Mouse (Mus musculus): ENCODE data around the gene Tmem161b. TPM values are rescaled to one million over a fixed set of nuclear protein-coding genes. Genes with fewer than 3 reads are reported as not detected.
A peak's percentile ranks its signal among the peaks of the same experiment; 100 is the strongest.
"Not testable (repeated sequence)": the region's sequence is repeated elsewhere in the genome, so short reads cannot be mapped to it uniquely, and the experiment has no call there.

The Tmem161b gene
- 13.4 and 14.5 TPM in 2 replicates for polyA plus RNA-seq (2016; fragmentation: Nextera tagmentation; extraction: Ambion mirVana)

- Histone ChIP-seq H3K4me1 (peaks cover 16% of the 10 kb centered on the region), H3K9me3 (no peaks in the 10 kb centered on the region), H3K4me3 (peak within 1 kb of the TSS; percentile 96), H3K27ac (replicated peaks) (peak within 1 kb of the TSS; percentile 87), H3K36me3 (replicated peaks) (no peaks in the 10 kb centered on the region), H3K27me3 (replicated peaks; ENCODE audit: low read depth, poor library complexity, severe bottlenecking) (no peaks in the 10 kb centered on the region)
- DNase-seq (ENCODE audit: low spot score): peak; percentile 94
- under 1% methylated on average over 52 of the region's 52 CpGs for WGBS
Observed at GRCm38 (mm10) chr13:84221820-84222681, at the start of gene Tmem161b. TSS of gene Tmem161b (plus strand) at chr13:84222296.

DNA sequence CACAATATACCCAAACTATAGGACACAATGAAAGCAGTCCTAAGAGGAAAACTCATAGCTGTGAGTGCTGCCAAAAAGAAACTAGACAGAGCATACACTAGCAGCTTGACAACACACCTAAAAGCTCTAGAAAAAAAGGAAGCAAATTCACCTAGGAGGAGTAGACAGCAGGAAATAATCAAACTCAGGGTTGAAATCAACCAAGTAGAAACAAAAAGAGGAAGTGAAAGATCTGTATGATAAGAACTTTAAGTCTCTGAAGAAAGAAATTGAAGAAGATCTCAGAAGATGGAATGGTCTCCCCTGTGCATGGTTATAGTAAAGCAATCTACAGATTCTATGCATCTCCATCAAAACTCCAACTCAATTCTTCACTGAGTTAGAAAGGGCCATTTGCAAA lies 36.3 kb upstream of the Tmem161b start:
- H3K4me1 ChIP-seq; H3K27me3 ChIP-seq (replicated peaks; ENCODE audit: low read depth, poor library complexity, severe bottlenecking); DNase-seq (ENCODE audit: low spot score); H3K9me3 ChIP-seq; H3K36me3 ChIP-seq (replicated peaks); H3K27ac ChIP-seq (replicated peaks); H3K4me3 ChIP-seq: not testable (repeated sequence)

DNA sequence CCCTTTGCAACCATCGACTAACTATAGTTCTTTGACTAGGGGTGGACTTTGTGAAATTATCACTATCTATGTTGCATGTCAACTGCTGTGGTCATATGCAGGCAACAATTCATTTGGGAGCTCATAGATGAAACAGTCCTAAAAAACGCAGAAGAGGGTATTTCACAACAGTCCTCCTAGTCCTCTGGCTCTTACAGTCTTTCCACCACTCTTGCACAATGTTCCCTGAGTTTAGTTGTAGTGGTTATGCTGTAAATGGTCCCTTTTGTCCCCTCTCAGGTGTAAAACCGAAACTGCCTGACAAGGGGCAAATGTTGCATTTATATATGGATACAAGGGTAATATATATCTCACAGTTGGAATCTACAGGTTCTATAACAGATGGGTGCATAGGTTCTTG lies 29.4 kb upstream of the Tmem161b start:
- no peak for DNase-seq (ENCODE audit: low spot score)
- Histone ChIP-seq H3K36me3 (replicated peaks) (no peaks in the 10 kb centered on the region), H3K4me3 (no peak overlapping the region), H3K27ac (replicated peaks) (no peak overlapping the region), H3K9me3 (no peaks in the 10 kb centered on the region), H3K27me3 (replicated peaks; ENCODE audit: low read depth, poor library complexity, severe bottlenecking) (no peaks in the 10 kb centered on the region), H3K4me1 (no peaks in the 10 kb centered on the region)
- 82% methylated on average over 3 of the region's 3 CpGs for WGBS

GRCm38 (mm10) chr13:84222682-84222992 lies 541 bp downstream of the Tmem161b start:
- 4% methylated on average over 10 of the region's 10 CpGs for WGBS
- Histone ChIP-seq H3K4me1 (peaks cover 16% of the 10 kb centered on the region), H3K27me3 (replicated peaks; ENCODE audit: low read depth, poor library complexity, severe bottlenecking) (no peaks in the 10 kb centered on the region), H3K36me3 (replicated peaks) (peaks cover 4% of the 10 kb centered on the region), H3K4me3 (peak overlapping the region; percentile 96), H3K9me3 (no peaks in the 10 kb centered on the region), H3K27ac (replicated peaks) (peak overlapping the region; percentile 87)
- no peak for DNase-seq (ENCODE audit: low spot score)

DNA sequence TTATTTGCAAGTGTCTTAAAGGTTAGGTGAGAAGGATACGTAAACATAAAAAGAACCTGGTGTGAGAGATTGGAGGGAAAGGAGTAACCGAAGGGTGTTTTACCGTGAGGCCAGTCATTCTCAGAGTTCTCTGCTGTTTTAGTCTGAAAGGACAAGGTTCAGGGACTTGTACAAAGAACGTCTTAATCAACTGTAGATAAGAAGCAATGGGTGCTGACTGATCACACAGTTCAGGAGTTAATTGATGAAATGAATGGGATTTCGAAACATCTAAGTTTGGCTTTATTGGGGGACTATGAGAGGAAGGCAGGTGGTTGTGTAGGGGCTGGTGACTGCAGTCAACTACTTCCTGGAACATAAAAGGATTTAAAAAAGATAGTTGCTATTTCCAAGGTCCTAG lies 922 bp downstream of the Tmem161b start:
- Histone ChIP-seq H3K27me3 (replicated peaks; ENCODE audit: low read depth, poor library complexity, severe bottlenecking) (no peaks in the 10 kb centered on the region), H3K27ac (replicated peaks) (no peak overlapping the region), H3K9me3 (0 out of 2 replicates have a peak, but pooled peaks cover under 1% of the 10 kb centered on the region), H3K36me3 (replicated peaks) (peaks cover 8% of the 10 kb centered on the region), H3K4me1 (peaks cover 16% of the 10 kb centered on the region), H3K4me3 (peak overlapping the region; percentile 96)
- WGBS: 59% methylated on average over 5 of the region's 5 CpGs
- no peak for DNase-seq (ENCODE audit: low spot score)

GRCm38 (mm10) chr13:84234019-84234418 lies 11.9 kb downstream of the Tmem161b start:
- Histone ChIP-seq H3K4me1 (no peaks in the 10 kb centered on the region), H3K4me3 (no peak overlapping the region), H3K27ac (replicated peaks) (no peak overlapping the region), H3K9me3 (peaks cover 18% of the 10 kb centered on the region), H3K27me3 (replicated peaks; ENCODE audit: low read depth, poor library complexity, severe bottlenecking) (no peaks in the 10 kb centered on the region), H3K36me3 (replicated peaks) (peaks cover 30% of the 10 kb centered on the region)
- 86% methylated on average over 2 of the region's 2 CpGs for WGBS
- no peak for DNase-seq (ENCODE audit: low spot score)

- no peak for DNase-seq (ENCODE audit: low spot score)
- H3K36me3 ChIP-seq (replicated peaks): peaks cover 25% of the 10 kb centered on the region
- 93% methylated on average over 7 of the region's 7 CpGs for WGBS
- no peak overlapping the region for H3K27ac ChIP-seq (replicated peaks)
- H3K4me1 ChIP-seq: no peaks in the 10 kb centered on the region; the same call in 1 of the 2 replicates
- H3K27me3 ChIP-seq (replicated peaks; ENCODE audit: low read depth, poor library complexity, severe bottlenecking): no peaks in the 10 kb centered on the region
- H3K4me3 ChIP-seq: no peak overlapping the region
- H3K9me3 ChIP-seq: peaks cover 18% of the 10 kb centered on the region
Observed at GRCm38 (mm10) chr13:84236768-84237167, 14.7 kb downstream of the Tmem161b start.

- H3K27ac ChIP-seq (replicated peaks): no peak overlapping the region
- DNase-seq (ENCODE audit: low spot score): no peak
- H3K4me3 ChIP-seq: no peak overlapping the region
- peaks cover 18% of the 10 kb centered on the region for H3K9me3 ChIP-seq
- no peaks in the 10 kb centered on the region for H3K27me3 ChIP-seq (replicated peaks; ENCODE audit: low read depth, poor library complexity, severe bottlenecking)
- H3K36me3 ChIP-seq (replicated peaks): peaks cover 25% of the 10 kb centered on the region
- H3K4me1 ChIP-seq: no peaks in the 10 kb centered on the region; the same call in 1 of the 2 replicates
Observed at GRCm38 (mm10) chr13:84238184-84238583, 16.1 kb downstream of the Tmem161b start.

DNA sequence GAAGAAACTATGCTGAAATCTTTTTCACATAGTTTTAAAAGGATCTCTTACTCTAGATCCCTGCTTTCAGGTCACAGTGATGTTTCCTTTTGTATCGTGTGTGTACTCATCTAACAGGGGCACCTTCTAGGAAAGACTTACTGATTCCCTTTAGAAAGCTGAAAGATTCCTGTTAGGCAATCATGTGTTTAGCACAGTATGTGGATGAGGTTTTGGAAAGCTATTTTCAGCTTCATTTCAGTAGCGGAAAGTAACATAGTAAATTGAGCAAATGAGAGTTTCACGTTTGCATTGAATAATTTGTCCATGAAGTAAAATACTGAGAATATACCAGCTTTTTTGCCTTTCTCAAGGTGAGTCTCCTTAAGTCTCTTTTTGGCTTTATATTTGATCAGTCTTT lies 26.0 kb downstream of the Tmem161b start:
- Histone ChIP-seq H3K4me1 (no peaks in the 10 kb centered on the region), H3K9me3 (no peaks in the 10 kb centered on the region), H3K36me3 (replicated peaks) (no peaks in the 10 kb centered on the region), H3K27me3 (replicated peaks; ENCODE audit: low read depth, poor library complexity, severe bottlenecking) (no peaks in the 10 kb centered on the region), H3K27ac (replicated peaks) (no peak overlapping the region), H3K4me3 (no peak overlapping the region)
- 87% methylated on average over 3 of the region's 3 CpGs for WGBS
- DNase-seq (ENCODE audit: low spot score): no peak

GRCm38 (mm10) chr13:84251295-84251694 lies 29.2 kb downstream of the Tmem161b start:
- peaks cover 6% of the 10 kb centered on the region; the same call in 1 of the 2 replicates for H3K36me3 ChIP-seq (replicated peaks)
- H3K27ac ChIP-seq (replicated peaks): no peak overlapping the region
- H3K4me3 ChIP-seq: no peak overlapping the region
- no peaks in the 10 kb centered on the region for H3K9me3 ChIP-seq
- 75% methylated on average over 5 of the region's 5 CpGs for WGBS
- H3K4me1 ChIP-seq: no peaks in the 10 kb centered on the region
- DNase-seq (ENCODE audit: low spot score): no peak
- no peaks in the 10 kb centered on the region for H3K27me3 ChIP-seq (replicated peaks; ENCODE audit: low read depth, poor library complexity, severe bottlenecking)

GRCm38 (mm10) chr13:84255047-84255446 lies 33.0 kb downstream of the Tmem161b start:
- H3K4me3 ChIP-seq: no peak overlapping the region
- DNase-seq (ENCODE audit: low spot score): no peak
- no peaks in the 10 kb centered on the region for H3K4me1 ChIP-seq
- no peaks in the 10 kb centered on the region for H3K9me3 ChIP-seq
- H3K27ac ChIP-seq (replicated peaks): no peak overlapping the region
- WGBS: 94% methylated on average over 1 of the region's 1 CpGs
- H3K36me3 ChIP-seq (replicated peaks): peaks cover 13% of the 10 kb centered on the region; the same call in 1 of the 2 replicates
- H3K27me3 ChIP-seq (replicated peaks; ENCODE audit: low read depth, poor library complexity, severe bottlenecking): no peaks in the 10 kb centered on the region

DNA sequence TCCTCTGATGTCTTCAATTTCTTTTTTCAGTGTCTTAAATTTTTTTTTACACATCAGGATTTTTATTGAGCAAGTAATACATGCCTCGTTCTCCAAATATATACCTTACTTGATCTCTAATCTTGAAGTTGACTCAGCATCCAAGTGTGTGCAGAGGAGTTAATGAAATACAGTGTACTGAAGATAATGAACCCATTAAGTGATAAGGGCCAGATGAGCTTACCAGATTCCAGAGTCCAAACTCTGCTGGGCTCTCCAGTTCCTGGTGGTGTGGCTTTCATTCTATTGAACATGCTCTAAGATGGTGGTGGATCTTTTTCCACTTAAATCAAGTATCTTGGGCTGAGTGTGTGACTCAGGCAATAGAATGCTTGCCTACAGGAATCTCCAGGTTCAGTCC lies 42.3 kb downstream of the Tmem161b start:
- not testable (repeated sequence) for H3K9me3 ChIP-seq; H3K27ac ChIP-seq (replicated peaks); DNase-seq (ENCODE audit: low spot score); H3K4me1 ChIP-seq; H3K4me3 ChIP-seq; H3K27me3 ChIP-seq (replicated peaks; ENCODE audit: low read depth, poor library complexity, severe bottlenecking)
- WGBS: 91% methylated on average over 1 of the region's 1 CpGs
- peaks cover 61% of the 10 kb centered on the region for H3K36me3 ChIP-seq (replicated peaks)

- Histone ChIP-seq H3K27me3 (replicated peaks; ENCODE audit: low read depth, poor library complexity, severe bottlenecking) (no peaks in the 10 kb centered on the region), H3K27ac (replicated peaks) (no peak overlapping the region), H3K4me3 (no peak overlapping the region), H3K4me1 (no peaks in the 10 kb centered on the region), H3K36me3 (replicated peaks) (peaks cover 21% of the 10 kb centered on the region), H3K9me3 (no peaks in the 10 kb centered on the region)
- WGBS: 96% methylated on average over 5 of the region's 5 CpGs
- DNase-seq (ENCODE audit: low spot score): no peak
Observed at GRCm38 (mm10) chr13:84276246-84276645, 54.1 kb downstream of the Tmem161b start.

Measured in embryonic facial prominence, embryonic 10.5 days (tissue).